In the genomic region with DNA sequence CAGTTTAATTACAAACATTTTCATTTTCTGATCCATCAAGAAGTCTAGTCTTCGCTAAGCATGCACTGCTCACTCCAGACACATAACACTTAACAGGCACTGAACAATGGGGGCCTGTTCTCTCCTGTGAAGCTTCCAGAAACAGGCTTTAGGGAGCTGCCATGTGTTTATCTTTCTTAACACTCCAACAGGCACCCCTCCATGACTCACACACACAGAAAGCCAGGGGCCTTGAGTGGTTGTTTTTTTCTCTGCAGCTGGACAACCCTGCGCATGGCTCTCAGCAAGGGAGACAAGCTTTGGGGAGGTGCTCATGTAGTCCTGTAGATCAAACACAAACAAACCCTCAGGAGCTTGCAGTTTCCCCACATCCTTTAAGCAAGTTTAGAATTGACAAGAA, we compare ENCODE assay signal across 11 mouse cellular contexts.
A peak's percentile ranks its signal among the peaks of the same experiment; 100 is the strongest.
DNase-seq lines count a peak whose midpoint lies in the region; ATAC-seq lines count a peak whose summit lies in the region.
"Had no signal": no experiment of that assay in that cellular context is flagged by ENCODE, and none has a peak within 500 bp of the region (broad histone marks: within the 10 kb centered on the region; RNA-seq: fewer than 3 reads in every experiment).

No protein-coding gene starts in this region.

- no peaks in the 10 kb centered on the region for H3K9me3 ChIP-seq in forebrain, embryonic 16.5 days (ENCODE audit: control insufficient read depth, low read length)
- H3K9me3 ChIP-seq in forebrain, embryonic 14.5 days (replicated peaks; ENCODE audit: control insufficient read depth, low read length) = no peaks in the 10 kb centered on the region
- H3K9me3 ChIP-seq in embryonic facial prominence, embryonic 13.5 days = no peaks in the 10 kb centered on the region
- H3K9me3 ChIP-seq in limb, embryonic 11.5 days (ENCODE audit: control insufficient read depth, low read length) = no peaks in the 10 kb centered on the region
- no peaks in the 10 kb centered on the region for H3K9me3 ChIP-seq in midbrain, embryonic 11.5 days (ENCODE audit: control insufficient read depth, low read length)

- peak; percentile 63; the same call in 1 of the 2 replicates for ATAC-seq in forebrain, embryonic 16.5 days
- ATAC-seq in forebrain, embryonic 14.5 days = no peak
- no peak for ATAC-seq in embryonic facial prominence, embryonic 13.5 days (ENCODE audit: insufficient number of reproducible peaks, insufficient read depth, low FRiP score, low TSS enrichment, low read depth)
- ATAC-seq in limb, embryonic 11.5 days (ENCODE audit: insufficient number of reproducible peaks, low FRiP score, low TSS enrichment, low read depth) = 0 out of 2 replicates have a peak, but pooled peaks have one; percentile 67
- no peak for ATAC-seq in midbrain, embryonic 11.5 days (ENCODE audit: low FRiP score)
- ATAC-seq: hindbrain, embryonic 16.5 days had no signal

- no peak overlapping the region for H3K9ac ChIP-seq in forebrain, embryonic 16.5 days (replicated peaks; ENCODE audit: low read depth, low read length)
- no peak overlapping the region for H3K9ac ChIP-seq in forebrain, embryonic 14.5 days (ENCODE audit: low read length)
- H3K9ac ChIP-seq in embryonic facial prominence, embryonic 13.5 days = no peak overlapping the region
- H3K9ac ChIP-seq in limb, embryonic 11.5 days (ENCODE audit: low read length) = no peak overlapping the region
- no peak overlapping the region for H3K9ac ChIP-seq in midbrain, embryonic 11.5 days (ENCODE audit: low read length)

- intact Hi-C loops in left cerebral cortex, postnatal 25 days (cut with DNase I) = no loop called here

- WGBS in forebrain, embryonic 16.5 days = 48% methylated on average over 2 of the region's 2 CpGs
- WGBS in forebrain, embryonic 14.5 days = 60% methylated on average over 2 of the region's 2 CpGs
- 54% methylated on average over 2 of the region's 2 CpGs for WGBS in embryonic facial prominence, embryonic 13.5 days
- WGBS in limb, embryonic 11.5 days = 71% methylated on average over 2 of the region's 2 CpGs
- WGBS in midbrain, embryonic 11.5 days = 84% methylated on average over 2 of the region's 2 CpGs

- H3K4me2 ChIP-seq in forebrain, embryonic 16.5 days (ENCODE audit: low read length) = no peak overlapping the region
- H3K4me2 ChIP-seq in forebrain, embryonic 14.5 days (ENCODE audit: low read length) = no peak overlapping the region
- no peak overlapping the region for H3K4me2 ChIP-seq in embryonic facial prominence, embryonic 13.5 days
- H3K4me2 ChIP-seq in limb, embryonic 11.5 days (ENCODE audit: low read depth, severe bottlenecking) = no peak overlapping the region
- H3K4me2 ChIP-seq in midbrain, embryonic 11.5 days = no peak overlapping the region

- no peak for DNase-seq in forebrain, embryonic 14.5 days (ENCODE audit: low spot score)
- peak; percentile 71 for DNase-seq in 3T3-L1 (ENCODE audit: low read depth, low spot score)
- peak; percentile 29 for DNase-seq in limb, embryonic 11.5 days (ENCODE audit: low spot score)
- DNase-seq in left cerebral cortex, postnatal 25 days (ENCODE audit: low spot score in 2 of 2) = no peak
- DNase-seq in midbrain, embryonic 11.5 days (ENCODE audit: low spot score, missing footprints) = no peak
- DNase-seq in cerebellum, postnatal 4 days (ENCODE audit: low spot score in 2 of 2) = no peak
- DNase-seq: cerebellum, adult 18-20 months; lung, postnatal 14 days had no signal

- no peak overlapping the region for H3K27ac ChIP-seq in forebrain, embryonic 16.5 days (ENCODE audit: low read length)
- H3K27ac ChIP-seq in forebrain, embryonic 14.5 days (ENCODE audit: low read depth, low read length) = no peak overlapping the region
- H3K27ac ChIP-seq in embryonic facial prominence, embryonic 13.5 days = peak overlapping the region; percentile 30; the same call in 1 of the 2 replicates
- H3K27ac ChIP-seq in limb, embryonic 11.5 days (replicated peaks; ENCODE audit: low read depth, low read length) = 0 out of 2 replicates have a peak overlapping the region, but pooled peaks have one; percentile 17
- H3K27ac ChIP-seq in midbrain, embryonic 11.5 days (ENCODE audit: low read depth, low read length) = no peak overlapping the region

- no peaks in the 10 kb centered on the region for H3K36me3 ChIP-seq in forebrain, embryonic 16.5 days (ENCODE audit: control insufficient read depth, insufficient read depth)
- no peaks in the 10 kb centered on the region for H3K36me3 ChIP-seq in forebrain, embryonic 14.5 days (ENCODE audit: control insufficient read depth, insufficient read depth, low read length)
- no peaks in the 10 kb centered on the region for H3K36me3 ChIP-seq in embryonic facial prominence, embryonic 13.5 days
- H3K36me3 ChIP-seq in limb, embryonic 11.5 days (ENCODE audit: control insufficient read depth, insufficient read depth, low read length) = no peaks in the 10 kb centered on the region
- H3K36me3 ChIP-seq in midbrain, embryonic 11.5 days (ENCODE audit: control insufficient read depth, insufficient read depth, low read length) = no peaks in the 10 kb centered on the region

- H3K4me3 ChIP-seq in forebrain, embryonic 16.5 days (replicated peaks; ENCODE audit: low read length) = no peak overlapping the region
- H3K4me3 ChIP-seq in forebrain, embryonic 14.5 days (ENCODE audit: low read depth, low read length) = no peak overlapping the region
- H3K4me3 ChIP-seq in embryonic facial prominence, embryonic 13.5 days = no peak overlapping the region
- no peak overlapping the region for H3K4me3 ChIP-seq in limb, embryonic 11.5 days (ENCODE audit: low read depth, low read length)
- no peak overlapping the region for H3K4me3 ChIP-seq in midbrain, embryonic 11.5 days (ENCODE audit: low read depth, low read length)

- no peaks in the 10 kb centered on the region for H3K27me3 ChIP-seq in forebrain, embryonic 16.5 days (replicated peaks; ENCODE audit: control insufficient read depth, insufficient read depth, low read length)
- no peaks in the 10 kb centered on the region for H3K27me3 ChIP-seq in forebrain, embryonic 14.5 days (replicated peaks; ENCODE audit: control insufficient read depth, insufficient read depth, low read length)
- no peaks in the 10 kb centered on the region for H3K27me3 ChIP-seq in embryonic facial prominence, embryonic 13.5 days
- H3K27me3 ChIP-seq in limb, embryonic 11.5 days (ENCODE audit: control insufficient read depth, insufficient read depth, low read length) = no peaks in the 10 kb centered on the region
- no peaks in the 10 kb centered on the region for H3K27me3 ChIP-seq in midbrain, embryonic 11.5 days (ENCODE audit: control insufficient read depth, insufficient read depth, low read length)

- 0 out of 2 replicates have a peak, but pooled peaks cover 2% of the 10 kb centered on the region for H3K4me1 ChIP-seq in forebrain, embryonic 16.5 days (replicated peaks; ENCODE audit: control insufficient read depth, insufficient read depth, low read length)
- H3K4me1 ChIP-seq in forebrain, embryonic 14.5 days (ENCODE audit: control insufficient read depth, insufficient read depth, low read length) = no peaks in the 10 kb centered on the region; the same call in 1 of the 2 replicates
- H3K4me1 ChIP-seq in embryonic facial prominence, embryonic 13.5 days = 0 out of 2 replicates have a peak, but pooled peaks cover 2% of the 10 kb centered on the region
- H3K4me1 ChIP-seq in limb, embryonic 11.5 days (ENCODE audit: control insufficient read depth, insufficient read depth, low read length) = no peaks in the 10 kb centered on the region
- no peaks in the 10 kb centered on the region; the same call in 1 of the 2 replicates for H3K4me1 ChIP-seq in midbrain, embryonic 11.5 days (ENCODE audit: control insufficient read depth, insufficient read depth, low read length)

Comparison
In these comparisons a context has a peak if more than half of its experiments do, and no peak if none do; other contexts are left out.
1. ATAC-seq: peak in forebrain, embryonic 16.5 days (single experiment) and limb, embryonic 11.5 days (single experiment); none in forebrain, embryonic 14.5 days (single experiment), embryonic facial prominence, embryonic 13.5 days (single experiment) and midbrain, embryonic 11.5 days (single experiment).
2. H3K27ac ChIP-seq: peak in embryonic facial prominence, embryonic 13.5 days (single experiment) and limb, embryonic 11.5 days (single experiment); none in forebrain, embryonic 16.5 days (single experiment), forebrain, embryonic 14.5 days (single experiment) and midbrain, embryonic 11.5 days (single experiment).
3. DNase-seq: peak in 3T3-L1 (single experiment) and limb, embryonic 11.5 days (single experiment); none in forebrain, embryonic 14.5 days (single experiment), left cerebral cortex, postnatal 25 days (0 of 2), midbrain, embryonic 11.5 days (single experiment) and cerebellum, postnatal 4 days (0 of 2).